Mouse (Mus musculus): ENCODE data around the gene Fbxl8. TPM values are rescaled to one million over a fixed set of nuclear protein-coding genes. Genes with fewer than 3 reads are reported as not detected.
A peak's percentile ranks its signal among the peaks of the same experiment; 100 is the strongest.

Gene Fbxl8
- polyA plus RNA-seq, 1 experiment from 2014 or later, result 1.5 TPM

DNA sequence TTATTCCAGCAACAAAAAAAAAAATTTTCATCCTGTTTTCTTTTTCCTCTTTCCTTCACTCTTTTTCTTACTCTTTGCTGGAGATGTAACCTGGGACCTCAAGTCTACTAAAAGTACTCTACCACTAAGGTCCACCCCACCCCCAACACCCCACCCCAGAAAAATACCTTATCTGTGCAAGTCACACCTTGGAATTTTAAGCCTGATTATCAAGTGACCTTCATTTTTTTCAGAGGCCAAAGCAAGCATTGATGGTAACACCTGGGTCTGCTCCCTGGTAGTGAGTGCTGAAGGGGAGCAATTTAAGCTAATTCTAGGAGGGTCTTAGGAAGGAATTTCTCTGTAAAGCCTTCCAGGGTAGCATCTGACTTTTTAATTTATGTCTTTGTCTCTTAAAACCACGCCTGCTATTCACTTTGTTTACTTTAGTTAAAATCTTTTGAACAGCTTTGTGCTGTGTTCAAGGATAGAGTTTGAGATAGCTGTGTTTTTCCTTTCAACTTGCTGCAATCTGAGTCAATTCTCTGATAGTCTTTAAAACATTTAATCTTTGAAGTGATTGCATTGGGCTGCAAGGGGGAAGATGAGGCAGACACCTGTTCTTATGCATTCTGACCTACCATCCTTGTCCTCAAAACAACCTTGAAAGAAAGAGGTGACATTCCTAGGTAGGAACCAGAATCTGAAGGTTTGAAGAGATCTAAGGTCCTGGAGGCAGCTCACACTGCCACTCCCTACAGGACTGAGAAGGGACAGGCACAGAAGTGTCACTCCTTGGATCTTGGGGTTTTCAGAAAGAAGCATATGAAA, 31.1 kb upstream of the Fbxl8 start:
- ATAC-seq (ENCODE audit: low FRiP score, low TSS enrichment), result no peak
- WGBS, result 44% methylated on average over 1 of the region's 1 CpGs

DNA sequence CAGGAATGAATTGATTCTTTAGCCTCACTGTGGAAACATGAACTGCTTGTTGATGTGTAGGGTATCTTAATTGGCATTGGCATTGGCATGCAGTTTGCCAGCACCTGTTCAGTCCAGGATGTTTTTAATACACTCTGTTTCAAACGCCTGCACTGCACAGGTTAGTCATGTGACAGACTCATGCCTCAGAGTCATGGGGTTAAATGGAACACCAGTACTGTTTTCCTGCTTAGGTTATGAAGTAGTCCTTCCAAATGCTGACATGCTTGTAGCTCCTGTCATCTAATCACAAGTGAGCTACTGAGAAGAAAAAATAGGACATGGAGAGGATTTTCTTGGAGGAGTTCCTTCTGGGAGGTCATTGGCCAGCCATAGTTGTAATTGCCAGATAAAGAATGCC, 29.2 kb upstream of the Fbxl8 start:
- no peak overlapping the region for H3K4me3 ChIP-seq (ENCODE audit: low read length)
- no peak overlapping the region for H3K4me2 ChIP-seq (replicated peaks; ENCODE audit: low read depth, low read length)
- no peak for ATAC-seq (ENCODE audit: low FRiP score, low TSS enrichment)
- no peak overlapping the region for H3K9ac ChIP-seq (ENCODE audit: low read depth, low read length)
- no peaks in the 10 kb centered on the region for H3K27me3 ChIP-seq (ENCODE audit: control insufficient read depth, insufficient read depth, low read length)
- no peaks in the 10 kb centered on the region for H3K9me3 ChIP-seq (ENCODE audit: control insufficient read depth, low read length)
- H3K27ac ChIP-seq (ENCODE audit: low read depth, low read length), result no peak overlapping the region
- WGBS, result 89% methylated on average over 1 of the region's 1 CpGs
- H3K36me3 ChIP-seq (ENCODE audit: control insufficient read depth, insufficient read depth, low read length), result peaks cover 35% of the 10 kb centered on the region
- H3K4me1 ChIP-seq (ENCODE audit: control insufficient read depth, insufficient read depth, low read length), result no peaks in the 10 kb centered on the region

More for the DNA sequence above, 31.1 kb upstream of the Fbxl8 start:
- H3K9ac ChIP-seq (ENCODE audit: low read depth, low read length), result no peak overlapping the region
- peaks cover 20% of the 10 kb centered on the region; the same call in 1 of the 2 replicates for H3K36me3 ChIP-seq (ENCODE audit: control insufficient read depth, insufficient read depth, low read length)
- no peak overlapping the region for H3K4me2 ChIP-seq (replicated peaks; ENCODE audit: low read depth, low read length)
- no peaks in the 10 kb centered on the region for H3K9me3 ChIP-seq (ENCODE audit: control insufficient read depth, low read length)
- H3K4me3 ChIP-seq (ENCODE audit: low read length), result no peak overlapping the region
- H3K27me3 ChIP-seq (ENCODE audit: control insufficient read depth, insufficient read depth, low read length), result no peaks in the 10 kb centered on the region
- no peaks in the 10 kb centered on the region for H3K4me1 ChIP-seq (ENCODE audit: control insufficient read depth, insufficient read depth, low read length)
- H3K27ac ChIP-seq (ENCODE audit: low read depth, low read length), result no peak overlapping the region

DNA sequence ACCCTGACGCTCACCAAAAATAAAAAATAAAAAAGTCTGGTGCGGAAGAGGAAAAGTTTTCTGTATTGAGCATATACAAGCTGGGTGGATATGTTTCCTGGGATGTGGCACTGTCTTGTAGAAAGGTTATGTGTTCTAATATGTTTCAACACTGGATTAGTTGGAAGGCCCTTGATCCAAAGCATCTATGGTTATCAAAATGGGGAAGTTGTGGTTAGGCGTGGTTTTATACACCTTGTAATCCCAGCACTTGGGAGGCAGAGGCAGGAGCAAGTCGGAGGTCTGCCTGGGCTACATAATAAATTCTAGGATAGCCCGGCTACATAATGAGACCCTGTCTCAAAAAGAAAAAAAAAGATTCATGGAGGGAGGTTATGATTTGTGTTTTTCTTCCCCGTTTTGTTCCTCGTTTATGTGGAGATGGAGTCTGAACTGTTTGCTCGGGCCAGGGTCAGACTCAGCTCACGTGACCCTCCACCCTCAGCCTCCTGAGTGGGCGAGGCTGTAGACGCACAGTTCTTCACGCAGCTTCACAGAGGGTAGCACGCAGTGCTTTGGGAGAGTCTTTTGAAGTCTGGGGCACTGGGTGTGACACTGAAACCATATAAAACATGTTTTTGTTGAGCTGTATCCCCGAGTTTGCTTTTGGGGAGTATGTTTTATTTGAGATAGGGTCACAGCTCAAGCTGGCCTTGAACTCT, 26.9 kb upstream of the Fbxl8 start:
- H3K4me2 ChIP-seq (replicated peaks; ENCODE audit: low read depth, low read length), result no peak overlapping the region
- H3K36me3 ChIP-seq (ENCODE audit: control insufficient read depth, insufficient read depth, low read length), result peaks cover 49% of the 10 kb centered on the region

DNA sequence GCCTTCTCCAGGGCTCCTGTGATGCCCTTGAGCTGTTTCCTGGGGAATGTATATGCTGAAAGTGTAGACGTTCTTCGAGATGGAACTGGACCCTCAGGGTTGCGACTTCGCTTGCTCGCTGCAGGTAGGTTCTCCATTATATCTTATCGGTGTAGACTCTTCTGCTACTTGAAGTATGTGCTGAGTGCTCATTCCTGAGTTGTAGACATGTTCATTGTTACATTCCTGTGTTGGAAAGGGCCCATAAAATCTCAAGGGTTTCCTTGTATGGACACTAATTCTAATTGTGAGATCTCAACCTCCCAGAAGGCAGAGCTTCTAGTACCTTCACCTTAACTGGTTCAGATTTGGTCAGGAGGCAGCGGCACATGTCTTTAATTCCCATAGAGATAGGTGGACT, 23.4 kb upstream of the Fbxl8 start:
- Histone ChIP-seq H3K4me1 (ENCODE audit: control insufficient read depth, insufficient read depth, low read length) (no peaks in the 10 kb centered on the region), H3K4me3 (ENCODE audit: low read length) (no peak overlapping the region), H3K9me3 (ENCODE audit: control insufficient read depth, low read length) (no peaks in the 10 kb centered on the region), H3K9ac (ENCODE audit: low read depth, low read length) (no peak overlapping the region), H3K27me3 (ENCODE audit: control insufficient read depth, insufficient read depth, low read length) (no peaks in the 10 kb centered on the region), H3K4me2 (replicated peaks; ENCODE audit: low read depth, low read length) (no peak overlapping the region), H3K27ac (ENCODE audit: low read depth, low read length) (no peak overlapping the region), H3K36me3 (ENCODE audit: control insufficient read depth, insufficient read depth, low read length) (peaks cover 36% of the 10 kb centered on the region)
- 97% methylated on average over 7 of the region's 7 CpGs for WGBS
- ATAC-seq (ENCODE audit: low FRiP score, low TSS enrichment), result no peak

More for the DNA sequence above, 26.9 kb upstream of the Fbxl8 start:
- Histone ChIP-seq H3K4me1 (ENCODE audit: control insufficient read depth, insufficient read depth, low read length) (no peaks in the 10 kb centered on the region), H3K9me3 (ENCODE audit: control insufficient read depth, low read length) (no peaks in the 10 kb centered on the region), H3K4me3 (ENCODE audit: low read length) (no peak overlapping the region), H3K27ac (ENCODE audit: low read depth, low read length) (no peak overlapping the region), H3K27me3 (ENCODE audit: control insufficient read depth, insufficient read depth, low read length) (no peaks in the 10 kb centered on the region), H3K9ac (ENCODE audit: low read depth, low read length) (no peak overlapping the region)
- 81% methylated on average over 14 of the region's 14 CpGs for WGBS
- ATAC-seq (ENCODE audit: low FRiP score, low TSS enrichment), result no peak

DNA sequence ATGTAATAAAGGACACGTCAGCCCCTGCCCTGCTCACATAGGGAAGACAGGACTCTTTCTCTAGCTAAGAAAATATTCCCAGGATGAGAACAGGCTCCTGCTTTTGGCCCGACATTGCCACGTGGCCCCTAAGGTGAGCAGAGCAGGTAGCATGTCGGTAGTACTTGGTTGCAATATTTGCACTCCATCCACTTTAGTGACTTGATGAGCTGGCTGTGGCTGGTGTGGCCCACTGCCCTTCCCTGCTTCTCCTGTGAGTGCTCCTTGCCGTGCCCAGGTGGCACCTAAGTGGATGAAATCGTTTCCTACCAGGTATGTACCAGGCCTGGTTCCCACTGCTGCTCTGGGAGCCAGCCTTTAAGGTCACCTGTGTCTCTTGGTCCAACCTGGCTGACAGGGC, 12.5 kb upstream of the Fbxl8 start:
- no peak overlapping the region for H3K27ac ChIP-seq (ENCODE audit: low read depth, low read length)
- H3K27me3 ChIP-seq (ENCODE audit: control insufficient read depth, insufficient read depth, low read length), result peaks cover 12% of the 10 kb centered on the region; the same call in 1 of the 2 replicates
- H3K4me1 ChIP-seq (ENCODE audit: control insufficient read depth, insufficient read depth, low read length), result peaks cover 11% of the 10 kb centered on the region; the same call in 1 of the 2 replicates
- peaks cover 49% of the 10 kb centered on the region for H3K36me3 ChIP-seq (ENCODE audit: control insufficient read depth, insufficient read depth, low read length)
- no peak overlapping the region for H3K4me2 ChIP-seq (replicated peaks; ENCODE audit: low read depth, low read length)
- no peaks in the 10 kb centered on the region for H3K9me3 ChIP-seq (ENCODE audit: control insufficient read depth, low read length)
- no peak for ATAC-seq (ENCODE audit: low FRiP score, low TSS enrichment)
- H3K9ac ChIP-seq (ENCODE audit: low read depth, low read length), result no peak overlapping the region
- 94% methylated on average over 6 of the region's 6 CpGs for WGBS
- no peak overlapping the region for H3K4me3 ChIP-seq (ENCODE audit: low read length)

DNA sequence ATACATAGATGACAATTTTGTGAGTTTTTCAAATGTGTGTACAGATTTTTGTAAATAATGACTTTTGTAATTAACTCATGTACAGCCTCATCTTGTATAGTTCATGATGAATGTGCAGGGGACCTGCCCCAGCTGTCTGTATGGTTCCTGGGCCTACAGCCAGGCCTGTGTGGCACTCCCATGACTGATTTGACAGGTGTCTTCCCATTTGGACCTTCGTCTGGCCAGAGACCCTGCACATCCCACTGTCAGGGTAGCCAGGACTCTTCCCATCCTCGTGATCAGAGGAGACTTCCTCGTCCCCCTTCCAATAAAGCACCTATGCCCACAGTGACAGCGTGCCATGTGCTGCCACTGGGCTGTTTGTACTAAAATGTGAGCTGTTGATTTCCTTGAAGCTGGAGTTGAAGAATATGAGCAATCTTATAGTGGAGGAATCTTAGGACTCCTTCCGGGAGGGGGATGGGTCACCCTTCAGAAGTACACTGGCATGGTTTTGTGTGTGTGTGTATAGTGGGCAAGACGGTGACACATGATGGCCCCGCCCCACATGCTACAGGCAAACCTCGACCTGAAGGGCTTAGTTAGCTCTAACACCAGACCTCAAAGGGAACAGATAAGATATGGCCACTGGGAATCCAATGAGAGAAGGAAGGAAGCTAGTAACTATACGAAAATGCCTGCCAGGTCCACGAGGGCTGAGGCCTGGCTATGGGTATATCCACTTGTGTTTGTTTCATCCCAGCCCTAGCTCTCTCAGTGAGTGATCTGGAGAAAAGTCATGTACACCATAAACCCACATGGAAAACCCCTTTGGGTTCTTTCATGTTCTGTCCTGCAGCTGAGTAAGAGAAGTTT, 11.5 kb upstream of the Fbxl8 start:
- WGBS, result 88% methylated on average over 10 of the region's 10 CpGs
- peaks cover 43% of the 10 kb centered on the region for H3K36me3 ChIP-seq (ENCODE audit: control insufficient read depth, insufficient read depth, low read length)
- no peak overlapping the region for H3K4me3 ChIP-seq (ENCODE audit: low read length)

DNA sequence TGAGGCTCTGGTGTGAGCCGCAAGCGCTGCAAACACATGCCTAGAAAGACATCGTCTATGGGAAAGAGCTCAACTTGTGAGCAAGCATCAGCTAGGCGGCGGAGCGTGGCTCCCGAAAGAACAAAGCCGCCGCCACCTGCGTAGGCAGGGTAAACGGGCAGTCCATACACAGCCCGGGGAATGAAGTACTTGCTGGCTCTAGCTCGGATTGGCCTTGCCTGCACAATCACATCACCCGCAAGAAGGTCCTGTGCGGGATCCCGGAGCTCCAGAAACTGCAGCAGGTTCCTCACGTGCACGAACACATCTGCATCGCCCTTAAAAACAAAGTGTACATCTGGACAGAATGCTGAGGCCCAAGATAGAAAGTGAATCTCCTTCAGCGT, 10.7 kb upstream of the Fbxl8 start:
- peaks cover 12% of the 10 kb centered on the region; the same call in 1 of the 2 replicates for H3K4me1 ChIP-seq (ENCODE audit: control insufficient read depth, insufficient read depth, low read length)
- peaks cover 35% of the 10 kb centered on the region for H3K36me3 ChIP-seq (ENCODE audit: control insufficient read depth, insufficient read depth, low read length)
- no peak overlapping the region for H3K27ac ChIP-seq (ENCODE audit: low read depth, low read length)
- WGBS, result 34% methylated on average over 20 of the region's 20 CpGs
- no peaks in the 10 kb centered on the region for H3K9me3 ChIP-seq (ENCODE audit: control insufficient read depth, low read length)
- H3K9ac ChIP-seq (ENCODE audit: low read depth, low read length), result peak overlapping the region; percentile 23; the same call in 1 of the 2 replicates
- H3K4me3 ChIP-seq (ENCODE audit: low read length), result peak overlapping the region; percentile 64
- peak overlapping the region; percentile 99 for H3K4me2 ChIP-seq (replicated peaks; ENCODE audit: low read depth, low read length)
- H3K27me3 ChIP-seq (ENCODE audit: control insufficient read depth, insufficient read depth, low read length), result peaks cover 25% of the 10 kb centered on the region
- peak; percentile 22 for ATAC-seq (ENCODE audit: low FRiP score, low TSS enrichment)

More for the DNA sequence above, 11.5 kb upstream of the Fbxl8 start:
- ATAC-seq (ENCODE audit: low FRiP score, low TSS enrichment), result no peak
- Histone ChIP-seq H3K9ac (ENCODE audit: low read depth, low read length) (no peak overlapping the region), H3K4me2 (replicated peaks; ENCODE audit: low read depth, low read length) (no peak overlapping the region), H3K4me1 (ENCODE audit: control insufficient read depth, insufficient read depth, low read length) (peaks cover 11% of the 10 kb centered on the region; the same call in 1 of the 2 replicates), H3K27me3 (ENCODE audit: control insufficient read depth, insufficient read depth, low read length) (peaks cover 16% of the 10 kb centered on the region), H3K9me3 (ENCODE audit: control insufficient read depth, low read length) (no peaks in the 10 kb centered on the region), H3K27ac (ENCODE audit: low read depth, low read length) (no peak overlapping the region)

DNA sequence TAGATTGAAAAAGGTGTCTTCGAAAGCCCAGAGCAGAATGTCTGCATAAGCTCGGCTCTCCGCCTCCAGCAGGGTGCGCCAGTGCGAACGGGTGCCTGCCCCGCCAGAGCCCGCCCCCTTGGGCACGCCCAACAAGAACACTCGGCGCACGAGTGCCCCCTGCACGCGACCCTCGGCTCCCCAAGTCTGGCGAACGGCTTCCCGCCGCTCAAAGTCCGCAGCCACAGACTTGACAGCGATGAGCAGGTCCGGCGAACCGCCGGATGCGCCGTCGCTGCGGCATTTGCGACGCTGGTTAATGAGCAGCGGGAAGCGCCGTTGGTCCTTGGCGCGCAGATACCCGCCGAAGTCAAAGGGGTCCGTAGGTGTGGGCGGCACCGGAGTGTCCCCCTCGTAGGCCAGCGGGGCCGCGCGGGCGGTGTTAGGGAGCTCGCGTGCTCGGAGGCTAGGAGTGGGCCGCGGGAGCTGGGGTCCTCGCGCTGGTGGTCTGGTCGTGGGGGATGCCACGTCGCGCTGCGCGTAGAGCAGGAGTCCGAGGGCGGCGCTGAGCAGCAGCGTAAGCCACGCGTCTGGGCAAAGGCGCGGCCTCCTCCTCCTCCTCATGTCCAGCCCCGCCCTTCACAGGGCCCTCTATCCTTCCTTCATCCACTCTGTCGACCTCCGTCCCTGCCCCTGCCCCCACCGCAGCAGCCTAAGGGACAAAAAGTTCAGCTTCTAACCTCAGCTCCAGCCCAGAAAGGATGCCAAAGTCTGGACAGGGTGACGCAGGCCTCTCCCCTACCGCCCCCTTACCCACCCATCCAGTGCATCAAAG, 10.1 kb upstream of the Fbxl8 start:
- Histone ChIP-seq H3K4me3 (ENCODE audit: low read length) (peak overlapping the region; percentile 64), H3K9me3 (ENCODE audit: control insufficient read depth, low read length) (no peaks in the 10 kb centered on the region), H3K4me1 (ENCODE audit: control insufficient read depth, insufficient read depth, low read length) (peaks cover 17% of the 10 kb centered on the region; the same call in 1 of the 2 replicates), H3K36me3 (ENCODE audit: control insufficient read depth, insufficient read depth, low read length) (peaks cover 29% of the 10 kb centered on the region), H3K27me3 (ENCODE audit: control insufficient read depth, insufficient read depth, low read length) (peaks cover 31% of the 10 kb centered on the region), H3K27ac (ENCODE audit: low read depth, low read length) (peak overlapping the region; percentile 78), H3K9ac (ENCODE audit: low read depth, low read length) (peak overlapping the region; percentile 74), H3K4me2 (replicated peaks; ENCODE audit: low read depth, low read length) (peak overlapping the region; percentile 99)
- peak; percentile 86 for ATAC-seq (ENCODE audit: low FRiP score, low TSS enrichment)
- under 1% methylated on average over 68 of the region's 74 CpGs for WGBS
